In genomic region chr15:81811599-81811996, GRCm38 (mm10) we compare ENCODE assay signal across 8 mouse cellular contexts. TPM values are rescaled to one million over a fixed set of nuclear protein-coding genes. Genes with fewer than 3 reads are reported as not detected.
DNase-seq lines count a peak whose midpoint lies in the region; ATAC-seq and TF ChIP-seq lines count a peak whose summit lies in the region.

No protein-coding gene starts in this region.

- H3K27ac ChIP-seq in spleen, adult 2 months (ENCODE audit: insufficient read depth, low read length) = peak overlapping the region; percentile 75
- no peak overlapping the region; the same call in 1 of the 2 replicates for H3K27ac ChIP-seq in limb, embryonic 11.5 days (replicated peaks; ENCODE audit: low read depth, low read length)

- H3K9me3 ChIP-seq in limb, embryonic 11.5 days (ENCODE audit: control insufficient read depth, low read length) = no peaks in the 10 kb centered on the region

- peak overlapping the region; percentile 72 for H3K9ac ChIP-seq in limb, embryonic 11.5 days (ENCODE audit: low read length)

- no peak for TF ChIP-seq POLR2A in spleen, adult 2 months (IDR thresholded peaks at IDR 0.05; ENCODE audit: low read depth, low read length)

- H3K27me3 ChIP-seq in spleen, adult 2 months (ENCODE audit: control insufficient read depth, insufficient read depth, low read length) = no peaks in the 10 kb centered on the region
- H3K27me3 ChIP-seq in limb, embryonic 11.5 days (ENCODE audit: control insufficient read depth, insufficient read depth, low read length) = no peaks in the 10 kb centered on the region

- H3K36me3 ChIP-seq in spleen, adult 2 months (ENCODE audit: control insufficient read depth, insufficient read depth, low read length) = peaks cover 11% of the 10 kb centered on the region
- H3K36me3 ChIP-seq in limb, embryonic 11.5 days (ENCODE audit: control insufficient read depth, insufficient read depth, low read length) = peaks cover 4% of the 10 kb centered on the region; the same call in 1 of the 2 replicates

- H3K4me1 ChIP-seq in spleen, adult 2 months (ENCODE audit: control insufficient read depth, insufficient read depth, insufficient read length) = peaks cover 4% of the 10 kb centered on the region
- H3K4me1 ChIP-seq in limb, embryonic 11.5 days (ENCODE audit: control insufficient read depth, insufficient read depth, low read length) = 0 out of 2 replicates have a peak, but pooled peaks cover 6% of the 10 kb centered on the region

- TF ChIP-seq CTCF in spleen, adult 2 months (IDR thresholded peaks at IDR 0.05; ENCODE audit: extremely low read depth, insufficient read depth, insufficient read length, insufficient replicate concordance) = no peak

- WGBS in spleen, adult 2 months = 2% methylated on average over 21 of the region's 26 CpGs
- WGBS in limb, embryonic 11.5 days = 2% methylated on average over 21 of the region's 26 CpGs

- H3K4me2 ChIP-seq in limb, embryonic 11.5 days (ENCODE audit: low read depth, severe bottlenecking) = peak overlapping the region; percentile 81

- peak overlapping the region; percentile 72 for H3K4me3 ChIP-seq in spleen, adult 2 months (ENCODE audit: extremely low read depth, insufficient read depth, insufficient read length)
- peak overlapping the region; percentile 75 for H3K4me3 ChIP-seq in limb, embryonic 11.5 days (ENCODE audit: low read depth, low read length)

- peak; percentile 22 for ATAC-seq in limb, embryonic 11.5 days (ENCODE audit: insufficient number of reproducible peaks, low FRiP score, low TSS enrichment, low read depth)

- peak; percentile 86 for DNase-seq in adrenal gland, postnatal 14 days
- DNase-seq in adrenal gland, adult 2 months = no peak
- no peak for DNase-seq in spleen, adult 2 months (ENCODE audit: low read depth in 1 of 2, low spot score in 2 of 2)
- no peak for DNase-seq in spleen, adult 12 weeks (ENCODE audit: low spot score)
- no peak for DNase-seq in limb, embryonic 11.5 days (ENCODE audit: low spot score)
- peak; percentile 83 for DNase-seq in skeletal muscle tissue, adult 2 months (ENCODE audit: low read depth, low spot score)
- DNase-seq in layer of hippocampus, postnatal 25 days (ENCODE audit: extremely low spot score in 1 of 2, low spot score in 1 of 2) = no peak
- DNase-seq in layer of hippocampus, adult 8-10 months (ENCODE audit: low spot score in 2 of 2) = no peak

RNA-seq across cellular contexts. Expression of gene Tef, which starts 9.4 kb away (rescaled TPM):
- total RNA-seq in adrenal gland, postnatal 14 days (2021) = 71.4 and 98.5 TPM in 2 replicates
- total RNA-seq in adrenal gland, adult 2 months (2021) = 100 to 1,000 TPM in 1 of 2 experiments, 10 to 100 TPM in 1; 35.0 to 100 TPM
- polyA plus RNA-seq in adrenal gland, adult 2 months (2012; rRNA removed) = 35.0 and 69.3 TPM in 2 replicates
- polyA plus RNA-seq in spleen, adult 2 months (2012; rRNA removed) = 21.2 and 21.9 TPM in 2 replicates
- 13.7 and 14.6 TPM in 2 replicates for polyA plus RNA-seq in limb, embryonic 11.5 days (2014; fragmentation: Nextera tagmentation; extraction: Ambion mirVana)
- total RNA-seq in layer of hippocampus, postnatal 25 days (2021) = 100 to 1,000 TPM; 237 to 266 TPM
- 100 to 1,000 TPM; 227 to 350 (median 284) TPM for total RNA-seq in layer of hippocampus, adult 8-10 months (2022)

RNA-seq across cellular contexts. Expression of gene Tob2, which starts 47.0 kb away (rescaled TPM):
- total RNA-seq in adrenal gland, postnatal 14 days (2021) = 124 and 147 TPM in 2 replicates
- 100 to 1,000 TPM in 1 of 2 experiments, 10 to 100 TPM in 1; 96.0 to 102 TPM for total RNA-seq in adrenal gland, adult 2 months (2021)
- 69.9 and 76.1 TPM in 2 replicates for polyA plus RNA-seq in adrenal gland, adult 2 months (2012; rRNA removed)
- 24.8 and 36.6 TPM in 2 replicates for polyA plus RNA-seq in spleen, adult 2 months (2012; rRNA removed)
- 16.7 and 16.8 TPM in 2 replicates for polyA plus RNA-seq in limb, embryonic 11.5 days (2014; fragmentation: Nextera tagmentation; extraction: Ambion mirVana)
- total RNA-seq in layer of hippocampus, postnatal 25 days (2021) = 10 to 100 TPM; 27.7 to 34.1 TPM
- total RNA-seq in layer of hippocampus, adult 8-10 months (2022) = 10 to 100 TPM; 24.8 to 39.6 (median 30.6) TPM

Comparison
In these comparisons a context has a peak if more than half of its experiments do, and no peak if none do; other contexts are left out.
1. DNase-seq: peak in adrenal gland, postnatal 14 days (single experiment) and skeletal muscle tissue, adult 2 months (single experiment); none in adrenal gland, adult 2 months (single experiment), spleen, adult 2 months (0 of 2), spleen, adult 12 weeks (single experiment), limb, embryonic 11.5 days (single experiment), layer of hippocampus, postnatal 25 days (0 of 2) and layer of hippocampus, adult 8-10 months (0 of 2).